Mouse (Mus musculus): ENCODE measurements around the gene Cfap44.

Gene Cfap44

DNA sequence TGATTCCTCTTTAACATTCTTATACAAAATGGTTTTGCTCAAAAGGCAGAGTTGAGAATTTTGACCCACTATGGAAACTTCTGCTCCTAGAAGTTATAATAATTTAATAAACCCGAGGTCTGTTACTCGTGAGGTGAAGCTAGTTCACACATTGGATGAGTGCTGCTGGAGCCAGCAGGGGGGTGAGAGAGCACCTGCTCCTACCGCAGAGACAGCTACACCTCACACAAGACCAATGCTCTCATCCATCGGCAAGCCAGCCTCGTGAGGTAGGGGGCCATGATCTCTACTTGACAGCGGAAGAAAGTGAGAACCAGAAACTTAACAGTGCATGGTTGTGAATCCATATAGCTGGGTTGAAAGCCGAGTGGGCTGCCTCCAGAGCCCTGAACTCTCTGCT is 129.0 kb downstream of the Cfap44 start:
- H3K27me3 ChIP-seq (ENCODE audit: insufficient read depth, low read length) = no peaks in the 10 kb centered on the region
- H3K9me3 ChIP-seq (ENCODE audit: low read length) = peaks cover 6% of the 10 kb centered on the region; the same call in 1 of the 2 replicates
- peaks cover 8% of the 10 kb centered on the region for H3K4me1 ChIP-seq (replicated peaks; ENCODE audit: low read depth, low read length)
- no peaks in the 10 kb centered on the region for H3K36me3 ChIP-seq (ENCODE audit: insufficient read depth, low read length)
- H3K4me3 ChIP-seq (replicated peaks; ENCODE audit: low read length) = no peak overlapping the region
- TF ChIP-seq NANOG (IDR thresholded peaks at IDR 0.05; ENCODE audit: borderline replicate concordance, low read length) (no peak), POU5F1 (IDR thresholded peaks at IDR 0.05; ENCODE audit: borderline replicate concordance, low read length) (no peak), CTCF (conservative IDR thresholded peaks at IDR 0.05; ENCODE audit: low read length) (no peak)

DNA sequence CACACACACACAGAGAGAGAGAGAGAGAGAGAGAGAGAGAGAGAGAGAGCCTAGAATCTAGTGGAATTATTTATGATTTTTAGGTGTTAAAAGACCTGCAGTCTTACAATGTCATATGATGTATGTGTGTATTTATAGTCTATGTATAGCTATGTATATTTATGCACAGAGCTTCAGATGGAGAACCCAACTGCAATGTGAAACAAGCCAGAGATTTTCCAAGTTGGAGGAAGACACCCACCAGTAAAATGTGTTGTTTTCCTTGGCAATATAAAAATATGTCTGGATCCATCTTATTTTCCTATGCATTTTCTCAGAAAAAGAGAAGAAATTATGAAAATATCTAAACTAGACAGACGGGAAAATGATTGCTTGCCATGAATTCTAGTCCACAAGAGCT is 131.4 kb downstream of the Cfap44 start:
- Histone ChIP-seq H3K36me3 (ENCODE audit: insufficient read depth, low read length) (no peaks in the 10 kb centered on the region), H3K9me3 (ENCODE audit: low read length) (peaks cover 5% of the 10 kb centered on the region; the same call in 1 of the 2 replicates), H3K4me1 (replicated peaks; ENCODE audit: low read depth, low read length) (peaks cover 25% of the 10 kb centered on the region), H3K4me3 (replicated peaks; ENCODE audit: low read length) (no peak overlapping the region), H3K27me3 (ENCODE audit: insufficient read depth, low read length) (no peaks in the 10 kb centered on the region)
- TF ChIP-seq CTCF (conservative IDR thresholded peaks at IDR 0.05; ENCODE audit: low read length) = no peak
- no peak for TF ChIP-seq NANOG (IDR thresholded peaks at IDR 0.05; ENCODE audit: borderline replicate concordance, low read length)
- TF ChIP-seq POU5F1 (IDR thresholded peaks at IDR 0.05; ENCODE audit: borderline replicate concordance, low read length) = no peak

DNA sequence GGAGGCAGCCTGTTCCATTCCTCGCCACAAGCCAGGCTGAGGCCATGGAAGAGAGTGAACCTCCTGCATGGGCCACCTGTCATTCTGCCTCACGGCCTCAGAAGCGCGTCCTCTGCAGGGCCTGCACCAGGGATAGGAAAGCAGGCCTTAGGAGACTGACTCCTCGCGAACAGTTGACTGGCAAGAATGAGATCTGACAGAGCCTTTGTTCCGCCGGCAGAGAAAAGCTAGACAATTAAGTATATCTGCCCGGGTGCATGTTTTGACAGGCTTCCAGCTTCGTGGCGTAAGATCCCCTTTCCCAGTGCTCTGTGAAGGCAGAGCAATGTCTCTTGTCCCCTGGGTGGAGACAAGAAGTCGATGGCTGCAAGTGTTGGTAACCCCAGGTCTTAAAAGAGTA is 132.1 kb downstream of the Cfap44 start:
- peaks cover 5% of the 10 kb centered on the region; the same call in 1 of the 2 replicates for H3K27me3 ChIP-seq (ENCODE audit: insufficient read depth, low read length)
- no peak for TF ChIP-seq CTCF (conservative IDR thresholded peaks at IDR 0.05; ENCODE audit: low read length)
- TF ChIP-seq POU5F1 (IDR thresholded peaks at IDR 0.05; ENCODE audit: borderline replicate concordance, low read length) = no peak
- no peak for TF ChIP-seq NANOG (IDR thresholded peaks at IDR 0.05; ENCODE audit: borderline replicate concordance, low read length)
- no peaks in the 10 kb centered on the region for H3K36me3 ChIP-seq (ENCODE audit: insufficient read depth, low read length)
- H3K9me3 ChIP-seq (ENCODE audit: low read length) = no peaks in the 10 kb centered on the region
- H3K4me3 ChIP-seq (replicated peaks; ENCODE audit: low read length) = no peak overlapping the region
- peaks cover 32% of the 10 kb centered on the region for H3K4me1 ChIP-seq (replicated peaks; ENCODE audit: low read depth, low read length)

- no peak overlapping the region for H3K4me3 ChIP-seq (replicated peaks; ENCODE audit: low read length)
- H3K4me1 ChIP-seq (replicated peaks; ENCODE audit: low read depth, low read length) = peaks cover 36% of the 10 kb centered on the region
- no peaks in the 10 kb centered on the region for H3K9me3 ChIP-seq (ENCODE audit: low read length)
- H3K27me3 ChIP-seq (ENCODE audit: insufficient read depth, low read length) = peaks cover 10% of the 10 kb centered on the region; the same call in 1 of the 2 replicates
- no peaks in the 10 kb centered on the region for H3K36me3 ChIP-seq (ENCODE audit: insufficient read depth, low read length)
- no peak for TF ChIP-seq POU5F1 (IDR thresholded peaks at IDR 0.05; ENCODE audit: borderline replicate concordance, low read length)
- TF ChIP-seq NANOG (IDR thresholded peaks at IDR 0.05; ENCODE audit: borderline replicate concordance, low read length) = no peak
- no peak for TF ChIP-seq CTCF (conservative IDR thresholded peaks at IDR 0.05; ENCODE audit: low read length)
Observed at GRCm38 (mm10) chr16:44527218-44527905, 132.8 kb downstream of the Cfap44 start.

- no peaks in the 10 kb centered on the region for H3K36me3 ChIP-seq (ENCODE audit: insufficient read depth, low read length)
- H3K9me3 ChIP-seq (ENCODE audit: low read length) = no peaks in the 10 kb centered on the region
- H3K4me3 ChIP-seq (replicated peaks; ENCODE audit: low read length) = no peak overlapping the region
- H3K27me3 ChIP-seq (ENCODE audit: insufficient read depth, low read length) = peaks cover 20% of the 10 kb centered on the region
- no peak for TF ChIP-seq POU5F1 (IDR thresholded peaks at IDR 0.05; ENCODE audit: borderline replicate concordance, low read length)
- no peak for TF ChIP-seq NANOG (IDR thresholded peaks at IDR 0.05; ENCODE audit: borderline replicate concordance, low read length)
- peaks cover 51% of the 10 kb centered on the region for H3K4me1 ChIP-seq (replicated peaks; ENCODE audit: low read depth, low read length)
Observed at GRCm38 (mm10) chr16:44528955-44529354, 134.4 kb downstream of the Cfap44 start.

GRCm38 (mm10) chr16:44529691-44530090 is 135.1 kb downstream of the Cfap44 start:
- Histone ChIP-seq H3K27me3 (ENCODE audit: insufficient read depth, low read length) (peaks cover 20% of the 10 kb centered on the region), H3K9me3 (ENCODE audit: low read length) (no peaks in the 10 kb centered on the region), H3K4me1 (replicated peaks; ENCODE audit: low read depth, low read length) (peaks cover 51% of the 10 kb centered on the region), H3K4me3 (replicated peaks; ENCODE audit: low read length) (no peak overlapping the region), H3K36me3 (ENCODE audit: insufficient read depth, low read length) (no peaks in the 10 kb centered on the region)
- TF ChIP-seq CTCF (conservative IDR thresholded peaks at IDR 0.05; ENCODE audit: low read length) = no peak
- no peak for TF ChIP-seq POU5F1 (IDR thresholded peaks at IDR 0.05; ENCODE audit: borderline replicate concordance, low read length)
- TF ChIP-seq NANOG (IDR thresholded peaks at IDR 0.05; ENCODE audit: borderline replicate concordance, low read length) = no peak

- Histone ChIP-seq H3K4me3 (replicated peaks; ENCODE audit: low read length) (peak overlapping the region; percentile 49; the same call in 1 of the 2 replicates), H3K4me1 (replicated peaks; ENCODE audit: low read depth, low read length) (peaks cover 51% of the 10 kb centered on the region), H3K36me3 (ENCODE audit: insufficient read depth, low read length) (no peaks in the 10 kb centered on the region), H3K9me3 (ENCODE audit: low read length) (no peaks in the 10 kb centered on the region), H3K27me3 (ENCODE audit: insufficient read depth, low read length) (peaks cover 20% of the 10 kb centered on the region)
- TF ChIP-seq POU5F1 (IDR thresholded peaks at IDR 0.05; ENCODE audit: borderline replicate concordance, low read length) (0 out of 2 replicates have a peak, but pooled peaks have one; percentile 3), CTCF (conservative IDR thresholded peaks at IDR 0.05; ENCODE audit: low read length) (no peak), NANOG (IDR thresholded peaks at IDR 0.05; ENCODE audit: borderline replicate concordance, low read length) (no peak)
Observed at GRCm38 (mm10) chr16:44530191-44530590, 135.6 kb downstream of the Cfap44 start.

DNA sequence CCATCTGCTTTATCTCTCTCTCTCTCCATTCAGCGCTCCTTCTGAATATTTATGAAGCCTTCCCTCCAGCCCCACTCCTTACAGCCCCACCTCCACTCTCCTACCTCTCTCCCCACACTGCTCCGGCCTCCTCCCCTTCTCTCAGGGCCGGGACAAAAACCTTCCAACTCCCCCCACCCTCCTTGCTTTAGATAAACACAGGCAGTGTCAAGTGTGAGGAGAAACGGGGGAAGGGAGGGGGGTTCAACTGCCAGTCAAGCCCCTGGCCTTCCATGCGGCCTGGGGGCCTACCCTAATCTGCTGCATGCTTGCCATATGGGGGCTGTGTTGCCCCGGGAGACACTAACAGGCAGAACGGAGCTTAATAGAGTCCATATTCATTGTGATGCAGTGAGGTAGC is 136.2 kb downstream of the Cfap44 start:
- no peaks in the 10 kb centered on the region for H3K9me3 ChIP-seq (ENCODE audit: low read length)
- peaks cover 20% of the 10 kb centered on the region for H3K27me3 ChIP-seq (ENCODE audit: insufficient read depth, low read length)
- peaks cover 51% of the 10 kb centered on the region for H3K4me1 ChIP-seq (replicated peaks; ENCODE audit: low read depth, low read length)
- no peaks in the 10 kb centered on the region for H3K36me3 ChIP-seq (ENCODE audit: insufficient read depth, low read length)
- peak overlapping the region; percentile 49 for H3K4me3 ChIP-seq (replicated peaks; ENCODE audit: low read length)
- TF ChIP-seq POU5F1 (IDR thresholded peaks at IDR 0.05; ENCODE audit: borderline replicate concordance, low read length) = no peak
- no peak for TF ChIP-seq CTCF (conservative IDR thresholded peaks at IDR 0.05; ENCODE audit: low read length)
- no peak for TF ChIP-seq NANOG (IDR thresholded peaks at IDR 0.05; ENCODE audit: borderline replicate concordance, low read length)
